Mouse (Mus musculus) liver, embryonic 14.5 days (tissue): Measurements from ENCODE around the gene Ccdc152.

Experiments used
- CTCF ChIP-seq: IDR thresholded peaks from 2 replicates; pipeline ENCODE4 v1.5.1; 2016; ENCODE audit warnings: antibody characterized with exemption, low read depth, control low read depth
- EP300 ChIP-seq: IDR thresholded peaks from 2 replicates; pipeline ENCODE4 v1.6.1; 2016; ENCODE audit warnings: antibody characterized with exemption, low read depth

GRCm38 (mm10) chr15:3312937-3313336, 9.6 kb upstream of the Ccdc152 start:
- TF ChIP-seq EP300 (no peak), CTCF (no peak)
